ENCODE assay signal across 10 mouse cellular contexts in the genomic region with DNA sequence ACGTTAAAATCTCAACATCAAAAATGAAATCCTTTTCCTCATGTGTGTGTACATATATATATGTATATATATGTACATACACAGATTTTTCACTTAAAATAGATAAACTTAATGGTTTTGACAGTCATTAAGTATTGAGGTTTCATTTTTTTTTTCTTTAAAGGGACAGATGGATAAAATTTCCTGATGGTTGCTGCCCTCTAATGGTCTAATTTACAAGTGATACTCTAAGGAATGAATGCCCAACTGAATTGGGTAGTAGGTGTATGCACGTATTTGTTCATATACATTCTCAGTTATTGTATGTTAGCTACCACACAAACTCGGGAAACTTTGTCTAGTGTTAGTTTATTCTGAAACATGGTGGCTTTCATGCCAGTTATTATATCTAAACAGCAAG. TPM values are rescaled to one million over a fixed set of nuclear protein-coding genes. Genes with fewer than 3 reads are reported as not detected.
DNase-seq lines count a peak whose midpoint lies in the region; ATAC-seq and TF ChIP-seq lines count a peak whose summit lies in the region.
"Had no signal": no experiment of that assay in that cellular context is flagged by ENCODE, and none has a peak within 500 bp of the region (broad histone marks: within the 10 kb centered on the region; RNA-seq: fewer than 3 reads in every experiment).

No protein-coding gene starts in this region.

- no peaks in the 10 kb centered on the region for H3K27me3 ChIP-seq in hindbrain, embryonic 11.5 days (ENCODE audit: control insufficient read depth, insufficient read depth, low read length)
- H3K27me3 ChIP-seq in hindbrain, embryonic 10.5 days (ENCODE audit: insufficient read depth, poor library complexity, severe bottlenecking), result no peaks in the 10 kb centered on the region
- H3K27me3 ChIP-seq in lung, postnatal 0 days (replicated peaks; ENCODE audit: insufficient read depth, low read length), result no peaks in the 10 kb centered on the region
- no peaks in the 10 kb centered on the region for H3K27me3 ChIP-seq in Patski

- no peak overlapping the region for H3K4me2 ChIP-seq in hindbrain, embryonic 11.5 days (replicated peaks; ENCODE audit: low read depth, low read length)
- no peak overlapping the region for H3K4me2 ChIP-seq in lung, postnatal 0 days (replicated peaks; ENCODE audit: low read depth, low read length)

- no peaks in the 10 kb centered on the region for H3K4me1 ChIP-seq in hindbrain, embryonic 11.5 days (replicated peaks; ENCODE audit: control insufficient read depth, insufficient read depth, low read length)
- no peaks in the 10 kb centered on the region for H3K4me1 ChIP-seq in hindbrain, embryonic 10.5 days (replicated peaks)
- H3K4me1 ChIP-seq in lung, postnatal 0 days (ENCODE audit: insufficient read depth, low read depth, low read length), result no peaks in the 10 kb centered on the region
- H3K4me1 ChIP-seq in lung, adult 2 months (ENCODE audit: control insufficient read depth, insufficient read depth, low read length), result no peaks in the 10 kb centered on the region

- no peak for TF ChIP-seq EP300 in lung, postnatal 0 days (IDR thresholded peaks at IDR 0.05)

- TF ChIP-seq POLR2A in lung, adult 2 months (IDR thresholded peaks at IDR 0.05; ENCODE audit: borderline replicate concordance, extremely low read depth, low read depth, low read length), result no peak

- no peak overlapping the region for H3K27ac ChIP-seq in hindbrain, embryonic 11.5 days (ENCODE audit: low read depth, low read length)
- no peak overlapping the region for H3K27ac ChIP-seq in hindbrain, embryonic 10.5 days
- H3K27ac ChIP-seq in lung, postnatal 0 days (ENCODE audit: low read length), result no peak overlapping the region

- peak; percentile 54 for TF ChIP-seq CTCF in lung, postnatal 0 days (IDR thresholded peaks at IDR 0.05)
- TF ChIP-seq CTCF in lung, adult 2 months (IDR thresholded peaks at IDR 0.05; ENCODE audit: insufficient read depth, low read length), result no peak
- peak; percentile 44 for TF ChIP-seq CTCF in Patski (IDR thresholded peaks at IDR 0.05)

- H3K9ac ChIP-seq in hindbrain, embryonic 11.5 days (ENCODE audit: low read depth, low read length), result no peak overlapping the region
- H3K9ac ChIP-seq in lung, postnatal 0 days (replicated peaks; ENCODE audit: low read depth), result no peak overlapping the region

- no peaks in the 10 kb centered on the region for H3K9me3 ChIP-seq in hindbrain, embryonic 11.5 days (ENCODE audit: control insufficient read depth, low read length)
- H3K9me3 ChIP-seq in hindbrain, embryonic 10.5 days, result no peaks in the 10 kb centered on the region
- H3K9me3 ChIP-seq in lung, postnatal 0 days (ENCODE audit: low read length), result no peaks in the 10 kb centered on the region

- 49% methylated on average over 3 of the region's 3 CpGs for WGBS in hindbrain, embryonic 11.5 days
- 53% methylated on average over 3 of the region's 3 CpGs for WGBS in hindbrain, embryonic 10.5 days
- WGBS in lung, postnatal 0 days, result 29% methylated on average over 3 of the region's 3 CpGs
- 28% methylated on average over 3 of the region's 3 CpGs for WGBS in lung, adult 2 months

- POLR2A ChIA-PET in Patski (lab: Charles Lee), result no interaction called here

- H3K4me3 ChIP-seq in hindbrain, embryonic 11.5 days (ENCODE audit: low read depth, low read length), result no peak overlapping the region
- no peak overlapping the region for H3K4me3 ChIP-seq in hindbrain, embryonic 10.5 days
- H3K4me3 ChIP-seq in lung, postnatal 0 days (ENCODE audit: low read depth, low read length), result no peak overlapping the region
- H3K4me3 ChIP-seq in lung, adult 2 months (replicated peaks; ENCODE audit: extremely low read depth, low read depth, low read length), result no peak overlapping the region

- CTCF ChIA-PET in Patski (lab: Charles Lee), result interaction anchor here (1.0 to 1.4 kb wide), 3 partner anchors 14 to 262 kb away, joined by 3 read pairs; no protein-coding TSS in a partner anchor

- DNase-seq in hindbrain, embryonic 11.5 days (ENCODE audit: low spot score), result peak; percentile 16
- no peak for DNase-seq in hindbrain, embryonic 10.5 days (ENCODE audit: low spot score)
- DNase-seq in lung, postnatal 0 days (ENCODE audit: low spot score), result peak; percentile 49
- DNase-seq in lung, adult 2 months, result no peak
- no peak for DNase-seq in Patski (ENCODE audit: low read depth, low spot score)
- peak; percentile 68 for DNase-seq in retina, embryonic 14.5 days (ENCODE audit: low spot score)
- DNase-seq in cerebellum, adult 9-11 months, result no peak
- DNase-seq: kidney, adult 8-10 months; liver; thymus, adult 2 months had no signal

- in situ Hi-C loops in Patski (cut with MboI; ENCODE audit: low pct_unique_long_range_greater_than_20kb), result loop anchor here (5.0 to 10.0 kb wide), 2 partner anchors 262 to 770 kb away; no protein-coding TSS in a partner anchor

- no peaks in the 10 kb centered on the region for H3K36me3 ChIP-seq in hindbrain, embryonic 11.5 days (ENCODE audit: control insufficient read depth, insufficient read depth, low read length)
- no peaks in the 10 kb centered on the region for H3K36me3 ChIP-seq in hindbrain, embryonic 10.5 days
- H3K36me3 ChIP-seq in lung, postnatal 0 days (ENCODE audit: insufficient read depth, low read length), result no peaks in the 10 kb centered on the region

- ATAC-seq in hindbrain, embryonic 11.5 days (ENCODE audit: low FRiP score), result no peak
- no peak for ATAC-seq in lung, postnatal 0 days
- no peak for ATAC-seq in Patski

RNA-seq across cellular contexts. Expression of a gene that starts 15.4 kb away (rescaled TPM):
- polyA plus RNA-seq in hindbrain, embryonic 11.5 days (2014; fragmentation: Nextera tagmentation; extraction: Ambion mirVana), result 0.03 and 0.13 TPM in 2 replicates
- 0.02 and 0.07 TPM in 2 replicates for polyA plus RNA-seq in hindbrain, embryonic 10.5 days (2016; fragmentation: Nextera tagmentation; extraction: Ambion mirVana)
- polyA plus RNA-seq in lung, postnatal 0 days (2015; fragmentation: Nextera tagmentation; extraction: Ambion mirVana), result 0.07 TPM in 2 replicates
- 0.05 and 0.13 TPM in 2 replicates for polyA plus RNA-seq in lung, adult 2 months (2012; rRNA removed)
- polyA plus RNA-seq in Patski (2021), result 12.3 TPM

Comparison
In these comparisons a context has a peak if more than half of its experiments do, and no peak if none do; other contexts are left out.
1. DNase-seq: peak in hindbrain, embryonic 11.5 days (single experiment), lung, postnatal 0 days (single experiment) and retina, embryonic 14.5 days (single experiment); none in hindbrain, embryonic 10.5 days (single experiment), lung, adult 2 months (single experiment), Patski (single experiment) and cerebellum, adult 9-11 months (single experiment).
2. RNA of a gene that starts 15.4 kb away (polyA plus RNA-seq): 12.3 TPM in Patski (single experiment); 0.05 to 0.13 TPM in lung, adult 2 months, 0.07 TPM in lung, postnatal 0 days, 0.02 to 0.07 TPM in hindbrain, embryonic 10.5 days and 0.03 to 0.13 TPM in hindbrain, embryonic 11.5 days; every median in the first group is over 10 times any median in the second.